Mouse (Mus musculus) liver, embryonic 14 days (tissue): ENCODE results near the gene Raver1. TPM values are rescaled to one million over a fixed set of nuclear protein-coding genes. Genes with fewer than 3 reads are reported as not detected.

ENCODE experiments used
- polyA plus RNA-seq: library from polyadenylated mRNA; depleted of rRNA; stranded (reverse); fragments of >200 nt; gene quantifications from 2 replicates; pipeline ENCODE4 v1.2.3, GENCODE M21; 2012; rRNA removed

Raver1 gene
- polyA plus RNA-seq = 17.5 and 22.6 TPM in 2 replicates

GRCm38 (mm10) chr9:21091707-21092320 is at the start of gene Raver1, which contains the start of gene Gm38431:
TSS of gene Raver1 (minus strand) at chr9:21092008.
TSS of gene Gm38431 (minus strand) at chr9:21091997.

GRCm38 (mm10) chr9:21131059-21131956 is 39.5 kb upstream of the Raver1 start, which contains the start of gene Tyk2:
TSS of gene Tyk2 (minus strand) at chr9:21131243.

GRCm38 (mm10) chr9:21073044-21073840 is 18.6 kb downstream of the Raver1 start, which contains the start of the genes Gm49373 and Fdx1l:
TSS of gene Gm49373 (minus strand) at chr9:21073096.
TSS of gene Fdx1l (minus strand) at chr9:21073614.

GRCm38 (mm10) chr9:21067006-21067684 is 24.7 kb downstream of the Raver1 start, which contains the start of gene Zglp1:
TSS of gene Zglp1 (minus strand) at chr9:21067093.

GRCm38 (mm10) chr9:21031896-21032351 is 59.9 kb downstream of the Raver1 start, which contains the start of gene Icam5:
TSS of gene Icam5 (plus strand) at chr9:21032073.

GRCm38 (mm10) chr9:21029291-21030054 is 62.3 kb downstream of the Raver1 start, which contains the start of gene Icam4:
TSS of gene Icam4 (plus strand) at chr9:21029373.

Other genes with a start within 250 kb of the Raver1 start
- gene A230050P20Rik, start 223.4 kb downstream of the Raver1 start, polyA plus RNA-seq = 10.5 and 12.0 TPM in 2 replicates
- 6.1 and 7.2 TPM in 2 replicates for gene Angptl6, start 212.3 kb downstream of the Raver1 start, polyA plus RNA-seq
- gene Ppan, start 203.8 kb downstream of the Raver1 start, polyA plus RNA-seq = 75.4 and 82.4 TPM in 2 replicates
- 102 and 113 TPM in 2 replicates for gene Eif3g, start 193.4 kb downstream of the Raver1 start, polyA plus RNA-seq
- 52.7 and 58.2 TPM in 2 replicates for gene Dnmt1, start 132.1 kb downstream of the Raver1 start, polyA plus RNA-seq
- 1.2 and 1.4 TPM in 2 replicates for gene S1pr2, start 115.2 kb downstream of the Raver1 start, polyA plus RNA-seq
- 27.2 and 35.9 TPM in 2 replicates for gene Mrpl4, start 89.3 kb downstream of the Raver1 start, polyA plus RNA-seq
- 6.7 and 7.2 TPM in 2 replicates for gene Icam1, start 76.0 kb downstream of the Raver1 start, polyA plus RNA-seq
- 55.5 and 64.7 TPM in 2 replicates for gene Icam4, start 62.6 kb downstream of the Raver1 start, polyA plus RNA-seq
- 0.68 and 0.89 TPM in 2 replicates for gene Icam5, start 59.9 kb downstream of the Raver1 start, polyA plus RNA-seq
- 0.27 and 0.32 TPM in 2 replicates for gene Zglp1, start 24.9 kb downstream of the Raver1 start, polyA plus RNA-seq
- gene Gm49373, start 18.9 kb downstream of the Raver1 start, polyA plus RNA-seq = 0.67 and 0.93 TPM in 2 replicates
- 29.7 and 29.8 TPM in 2 replicates for gene Fdx1l, start 18.4 kb downstream of the Raver1 start, polyA plus RNA-seq
- gene Gm38431, start within 50 bp of the Raver1 start, polyA plus RNA-seq = 2.7 and 2.9 TPM in 2 replicates
- 5.0 and 6.0 TPM in 2 replicates for gene Tyk2, start 39.2 kb upstream of the Raver1 start, polyA plus RNA-seq
- gene Cdc37, start 58.0 kb upstream of the Raver1 start, polyA plus RNA-seq = 135 and 139 TPM in 2 replicates
- 0.89 and 1.4 TPM in 2 replicates for gene Pde4a, start 73.7 kb upstream of the Raver1 start, polyA plus RNA-seq
- gene Keap1, start 147.4 kb upstream of the Raver1 start, polyA plus RNA-seq = 12.4 and 14.5 TPM in 2 replicates
- 0.05 and 0.06 TPM in 2 replicates for gene S1pr5, start 156.4 kb upstream of the Raver1 start, polyA plus RNA-seq
- 30.6 and 38.4 TPM in 2 replicates for gene Atg4d, start 173.3 kb upstream of the Raver1 start, polyA plus RNA-seq
- 20.3 and 23.3 TPM in 2 replicates for gene Kri1, start 196.0 kb upstream of the Raver1 start, polyA plus RNA-seq
- gene Cdkn2d, start 199.4 kb upstream of the Raver1 start, polyA plus RNA-seq = 59.2 and 67.8 TPM in 2 replicates
- gene Ap1m2, start 220.3 kb upstream of the Raver1 start, polyA plus RNA-seq = 0.08 and 0.14 TPM in 2 replicates
- 10.5 TPM in 2 replicates for gene Slc44a2, start 228.7 kb upstream of the Raver1 start, polyA plus RNA-seq